Mouse (Mus musculus) spleen, postnatal 4 days (tissue): ENCODE data around the gene Snx4.
A peak's percentile ranks its signal among the peaks of the same experiment; 100 is the strongest.

ENCODE experiments used
- DNase-seq, 2 experiments: peaks; one replicate each; pipeline ENCODE4 v3.0.0; 2022; ENCODE audit warnings: low spot score in 2 of 2

Gene Snx4

GRCm38 (mm10) chr16:33271824-33272223 is 20.6 kb downstream of the Snx4 start:
- no peak for DNase-seq

GRCm38 (mm10) chr16:33283079-33283478 is 31.8 kb downstream of the Snx4 start:
- DNase-seq = no peak

- DNase-seq = no peak
These were observed 37.3 kb downstream of the Snx4 start for GRCm38 (mm10) chr16:33288536-33288935.

- no peak for DNase-seq
These were observed 38.7 kb downstream of the Snx4 start for GRCm38 (mm10) chr16:33289981-33290380.

GRCm38 (mm10) chr16:33292241-33292640 is 41.0 kb downstream of the Snx4 start:
- no peak for DNase-seq

GRCm38 (mm10) chr16:33294681-33295080 is 43.4 kb downstream of the Snx4 start:
- DNase-seq = no peak

GRCm38 (mm10) chr16:33295321-33295720 is 44.1 kb downstream of the Snx4 start:
- DNase-seq = no peak

GRCm38 (mm10) chr16:33297493-33297892 is 46.3 kb downstream of the Snx4 start:
- no peak for DNase-seq

GRCm38 (mm10) chr16:33306633-33307070 is 55.4 kb downstream of the Snx4 start:
- DNase-seq = peak; percentile 64 to 86

- no peak for DNase-seq
These were observed 56.5 kb downstream of the Snx4 start for GRCm38 (mm10) chr16:33307761-33308160.

GRCm38 (mm10) chr16:33309066-33309465 is 57.8 kb downstream of the Snx4 start:
- DNase-seq = no peak

GRCm38 (mm10) chr16:33315611-33316010 is 64.4 kb downstream of the Snx4 start:
- DNase-seq = no peak

GRCm38 (mm10) chr16:33317646-33318045 is 66.4 kb downstream of the Snx4 start:
- DNase-seq = no peak

- no peak for DNase-seq
These were observed 66.8 kb downstream of the Snx4 start for GRCm38 (mm10) chr16:33318059-33318458.

GRCm38 (mm10) chr16:33325704-33326455 is 74.6 kb downstream of the Snx4 start:
- no peak for DNase-seq

GRCm38 (mm10) chr16:33326589-33326988 is 75.3 kb downstream of the Snx4 start:
- no peak for DNase-seq

- DNase-seq = no peak
These were observed 75.9 kb downstream of the Snx4 start for GRCm38 (mm10) chr16:33327101-33327500.

GRCm38 (mm10) chr16:33333015-33333414 is 81.8 kb downstream of the Snx4 start:
- no peak for DNase-seq

- DNase-seq = peak; percentile 38 to 70
These were observed 85.9 kb downstream of the Snx4 start for GRCm38 (mm10) chr16:33337177-33337576.

GRCm38 (mm10) chr16:33337681-33338080 is 86.4 kb downstream of the Snx4 start:
- no peak for DNase-seq

GRCm38 (mm10) chr16:33338492-33338891 is 87.2 kb downstream of the Snx4 start:
- DNase-seq = no peak

GRCm38 (mm10) chr16:33339476-33339875 is 88.2 kb downstream of the Snx4 start:
- no peak for DNase-seq

GRCm38 (mm10) chr16:33342356-33342755 is 91.1 kb downstream of the Snx4 start:
- no peak for DNase-seq

- no peak for DNase-seq
These were observed 91.9 kb downstream of the Snx4 start for GRCm38 (mm10) chr16:33343106-33343505.
